Mouse (Mus musculus) MEL (cell line): ENCODE results near the gene Bcl6. TPM values are rescaled to one million over a fixed set of nuclear protein-coding genes. Genes with fewer than 3 reads are reported as not detected.

Experiments
- DNase-seq: peaks from one replicate; pipeline ENCODE4 v3.0.0; 2011; ENCODE audit warnings: low read depth, low spot score
- H3K27ac ChIP-seq: 2 replicates; pipeline ENCODE4 v1.5.1; 2012; ENCODE audit warnings: low read depth, mild to moderate bottlenecking, control low read depth, low read length, moderate library complexity; ENCODE audit not compliant: control insufficient read depth
- H3K27me3 ChIP-seq, 2 experiments: fragments of 150-350 bp in 1 of 2; sonication (generic) in 1 of 2; 2 replicates each; pipeline ENCODE4 v1.6.1; 2012; ENCODE audit warnings: low read length in 2 of 2, mild to moderate bottlenecking in 2 of 2, improper control_type of control experiment in 1 of 2, moderate library complexity in 1 of 2; ENCODE audit not compliant: insufficient read depth in 2 of 2, control insufficient read depth in 1 of 2
- H3K36me3 ChIP-seq, 2 experiments: 2 replicates each; pipeline ENCODE4 v1.6.1; 2012 to 2014; ENCODE audit warnings: low read length in 2 of 2, improper control_type of control experiment in 1 of 2, inconsistent platforms in 1 of 2, mild to moderate bottlenecking in 1 of 2; ENCODE audit not compliant: insufficient read depth in 2 of 2, control insufficient read depth in 1 of 2
- H3K4me1 ChIP-seq, 2 experiments: fragments of 150-350 bp in 1 of 2; sonication (generic) in 1 of 2; 2 replicates each; pipeline ENCODE4 v1.6.1; 2012; ENCODE audit warnings: low read length in 2 of 2, improper control_type of control experiment in 1 of 2, mild to moderate bottlenecking in 1 of 2; ENCODE audit not compliant: insufficient read depth in 2 of 2, control insufficient read depth in 1 of 2
- H3K4me3 ChIP-seq, 2 experiments: fragments of 150-350 bp in 1 of 2; sonication (generic) in 1 of 2; 2 replicates each; pipeline ENCODE4 v1.5.1; 2012; ENCODE audit warnings: low read depth in 2 of 2, low read length in 2 of 2, mild to moderate bottlenecking in 2 of 2, moderate library complexity in 2 of 2, control low read depth in 1 of 2, improper control_type of control experiment in 1 of 2; ENCODE audit not compliant: control insufficient read depth in 1 of 2, insufficient read depth in 1 of 2
- H3K79me2 ChIP-seq: 2 replicates; pipeline ENCODE4 v1.6.1; 2012; ENCODE audit warnings: mild to moderate bottlenecking, low read length, moderate library complexity; ENCODE audit not compliant: control insufficient read depth, poor library complexity, insufficient read depth
- H3K9ac ChIP-seq: 2 replicates; pipeline ENCODE4 v1.6.1; 2012; ENCODE audit warnings: low read depth, mild to moderate bottlenecking, control low read depth, low read length, moderate library complexity; ENCODE audit not compliant: control insufficient read depth, poor library complexity, severe bottlenecking
- H3K9me3 ChIP-seq: fragments of 150-350 bp; sonication (generic); replicated peaks from 2 replicates; pipeline ENCODE4 v1.6.1; 2012; ENCODE audit warnings: mild to moderate bottlenecking, low read length, improper control_type of control experiment, moderate library complexity; ENCODE audit not compliant: insufficient read depth
- BHLHE40 ChIP-seq: IDR thresholded peaks from 2 replicates; pipeline ENCODE4 v1.6.1; 2012; ENCODE audit warnings: low read depth, mild to moderate bottlenecking, inconsistent platforms, low read length, improper control_type of control experiment, borderline replicate concordance
- CHD2 ChIP-seq: IDR thresholded peaks from 2 replicates; pipeline ENCODE4 v1.6.1; 2011; ENCODE audit warnings: low read length, improper control_type of control experiment
- CTCF ChIP-seq, 3 experiments: IDR thresholded peaks in 2 of 3; conservative IDR thresholded peaks in 1 of 3; 2 replicates each; pipeline ENCODE4 v1.5.1; 2011 to 2012; ENCODE audit warnings: low read length in 3 of 3, low read depth in 2 of 3, mild to moderate bottlenecking in 2 of 3, improper control_type of control experiment in 1 of 3, inconsistent platforms in 1 of 3, mixed read lengths in 1 of 3, moderate library complexity in 1 of 3; ENCODE audit not compliant: control insufficient read depth in 1 of 3, insufficient read depth in 1 of 3, poor library complexity in 1 of 3, severe bottlenecking in 1 of 3
- E2F4 ChIP-seq: IDR thresholded peaks from 2 replicates; pipeline ENCODE4 v1.6.1; 2011; ENCODE audit warnings: low read depth, low read length, improper control_type of control experiment, borderline replicate concordance
- ELF1 ChIP-seq: IDR thresholded peaks from 2 replicates; pipeline ENCODE4 v1.6.1; 2014; ENCODE audit warnings: low read depth, mild to moderate bottlenecking, inconsistent platforms, low read length, improper control_type of control experiment, moderate library complexity
- EP300 ChIP-seq, 2 experiments: IDR thresholded peaks; 2 replicates each; pipeline ENCODE4 v1.6.1; 2011; ENCODE audit warnings: improper control_type of control experiment in 2 of 2, low read length in 2 of 2, low read depth in 1 of 2, mild to moderate bottlenecking in 1 of 2
- ETS1 ChIP-seq: IDR thresholded peaks from 2 replicates; pipeline ENCODE4 v1.6.1; 2012; ENCODE audit warnings: low read depth, mild to moderate bottlenecking, inconsistent platforms, low read length, improper control_type of control experiment, moderate library complexity
- GABPA ChIP-seq: IDR thresholded peaks from 2 replicates; pipeline ENCODE4 v1.6.1; 2012; ENCODE audit warnings: low read depth, mild to moderate bottlenecking, inconsistent platforms, low read length, improper control_type of control experiment, moderate library complexity
- GATA1 ChIP-seq: IDR thresholded peaks from 2 replicates; pipeline ENCODE4 v1.6.1; 2011; ENCODE audit warnings: low read depth, low read length, improper control_type of control experiment
- HCFC1 ChIP-seq: IDR thresholded peaks from 2 replicates; pipeline ENCODE4 v1.6.1; 2012; ENCODE audit warnings: low read depth, mild to moderate bottlenecking, inconsistent platforms, low read length, improper control_type of control experiment, moderate library complexity
- JUND ChIP-seq: IDR thresholded peaks from 2 replicates; pipeline ENCODE4 v1.6.1; 2011; ENCODE audit warnings: low read depth, mild to moderate bottlenecking, improper control_type of control experiment, low read length
- KAT2A ChIP-seq: conservative IDR thresholded peaks from 2 replicates; pipeline ENCODE4 v1.6.1; 2012; ENCODE audit warnings: low read depth, low read length, improper control_type of control experiment, inconsistent platforms
- MAX ChIP-seq: IDR thresholded peaks from 2 replicates; pipeline ENCODE4 v1.6.1; 2011; ENCODE audit warnings: low read length, improper control_type of control experiment
- MEF2A ChIP-seq: IDR thresholded peaks from 2 replicates; pipeline ENCODE4 v1.6.1; 2014; ENCODE audit warnings: low read depth, mild to moderate bottlenecking, inconsistent platforms, low read length, improper control_type of control experiment; ENCODE audit not compliant: poor library complexity, insufficient replicate concordance, severe bottlenecking; ENCODE audit errors: extremely low read depth
- MYB ChIP-seq: IDR thresholded peaks from 2 replicates; pipeline ENCODE4 v1.6.1; 2011; ENCODE audit warnings: mild to moderate bottlenecking, low read depth, low read length, improper control_type of control experiment
- MYC ChIP-seq: IDR thresholded peaks from 2 replicates; pipeline ENCODE4 v1.6.1; 2011; ENCODE audit warnings: low read depth, mild to moderate bottlenecking, low read length, improper control_type of control experiment, moderate library complexity
- NELFE ChIP-seq: IDR thresholded peaks from 2 replicates; pipeline ENCODE4 v1.6.1; 2011; ENCODE audit warnings: low read depth, low read length, improper control_type of control experiment
- POLR2AphosphoS5 ChIP-seq: IDR thresholded peaks from 2 replicates; pipeline ENCODE4 v1.6.1; 2012; ENCODE audit warnings: low read depth, borderline replicate concordance, mild to moderate bottlenecking, inconsistent platforms, low read length, moderate library complexity, mixed read lengths
- RCOR1 ChIP-seq: IDR thresholded peaks from 2 replicates; pipeline ENCODE4 v1.6.1; 2012; ENCODE audit warnings: low read depth, mild to moderate bottlenecking, inconsistent platforms, low read length, improper control_type of control experiment
- TAL1 ChIP-seq: IDR thresholded peaks from 2 replicates; pipeline ENCODE4 v1.6.1; 2012; ENCODE audit warnings: mild to moderate bottlenecking, inconsistent platforms, low read length, moderate library complexity, mixed read lengths
- UBTF ChIP-seq: IDR thresholded peaks from 2 replicates; pipeline ENCODE4 v1.6.1; 2012; ENCODE audit warnings: low read depth, mild to moderate bottlenecking, inconsistent platforms, low read length, improper control_type of control experiment, moderate library complexity, borderline replicate concordance; ENCODE audit not compliant: insufficient read depth
- ZC3H11A ChIP-seq: IDR thresholded peaks from 2 replicates; pipeline ENCODE4 v1.6.1; 2012; ENCODE audit warnings: low read depth, mild to moderate bottlenecking, inconsistent platforms, low read length, improper control_type of control experiment
- ZMIZ1 ChIP-seq: IDR thresholded peaks from 2 replicates; pipeline ENCODE4 v1.6.1; 2012; ENCODE audit warnings: low read depth, mild to moderate bottlenecking, inconsistent platforms, low read length, improper control_type of control experiment, moderate library complexity
- polyA plus RNA-seq, 2 experiments: library from polyadenylated mRNA; stranded (reverse) in 1 of 2; unstranded in 1 of 2; fragments of >175 nt in 1 of 2; fragments of >200 nt in 1 of 2; gene quantifications; 2 replicates each; pipeline versions ENCODE4 v1.2.1 to v1.2.4; 2012; ENCODE audit warnings: low replicate concordance in 2 of 2, low read depth in 1 of 2; ENCODE audit not compliant: insufficient read length in 2 of 2, insufficient read depth in 1 of 2, missing spikeins in 1 of 2
- total RNA-seq: library from RNA; depleted of rRNA; stranded (reverse); fragments of 300-350 nt; gene quantifications from 2 replicates; pipeline ENCODE4 v1.2.3, GENCODE M21; 2012

The Bcl6 gene
- total and polyA plus RNA-seq, 3 experiments = not detected

DNA sequence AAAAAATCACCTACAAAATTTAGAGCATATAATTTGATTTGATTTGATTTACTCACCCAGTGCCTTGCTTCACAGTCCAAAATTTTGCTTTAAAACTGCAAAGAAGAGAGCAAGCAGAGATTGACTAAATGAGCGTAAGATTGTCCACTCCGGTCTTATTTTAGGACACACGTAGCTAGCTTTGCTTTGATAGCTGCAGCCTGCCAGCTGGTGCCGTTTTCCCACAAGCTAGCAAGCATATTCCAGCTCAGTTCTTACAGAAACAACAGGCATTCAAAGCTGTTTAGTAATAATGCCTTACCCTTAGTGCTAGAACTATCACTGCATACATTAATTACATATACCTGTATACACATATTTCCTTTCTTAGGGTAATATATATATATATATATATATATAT, 10.2 kb downstream of the Bcl6 start:
- H3K36me3 ChIP-seq = no peaks in the 10 kb centered on the region
- no peaks in the 10 kb centered on the region for H3K4me1 ChIP-seq
- no peak for DNase-seq
- H3K9me3 ChIP-seq = no peaks in the 10 kb centered on the region
- no peak overlapping the region for H3K4me3 ChIP-seq
- H3K9ac ChIP-seq = no peak overlapping the region
- TF ChIP-seq TAL1 (no peak), CTCF (IDR thresholded peaks at IDR 0.05 in 2 of 3, conservative IDR thresholded peaks at IDR 0.05 in 1 of 3; ENCODE audit: control insufficient read depth in 1 of 3, insufficient read depth in 1 of 3, low read depth in 2 of 3, low read length in 3 of 3, poor library complexity in 1 of 3, severe bottlenecking in 1 of 3) (no peak), UBTF (no peak), ZC3H11A (no peak), GABPA (no peak), BHLHE40 (no peak), NELFE (no peak), EP300 (IDR thresholded peaks at IDR 0.05; ENCODE audit: low read depth in 1 of 2, low read length in 2 of 2) (no peak), JUND (no peak)
- no peaks in the 10 kb centered on the region for H3K79me2 ChIP-seq
- H3K27ac ChIP-seq = no peak overlapping the region
- H3K27me3 ChIP-seq = no peaks in the 10 kb centered on the region

DNA sequence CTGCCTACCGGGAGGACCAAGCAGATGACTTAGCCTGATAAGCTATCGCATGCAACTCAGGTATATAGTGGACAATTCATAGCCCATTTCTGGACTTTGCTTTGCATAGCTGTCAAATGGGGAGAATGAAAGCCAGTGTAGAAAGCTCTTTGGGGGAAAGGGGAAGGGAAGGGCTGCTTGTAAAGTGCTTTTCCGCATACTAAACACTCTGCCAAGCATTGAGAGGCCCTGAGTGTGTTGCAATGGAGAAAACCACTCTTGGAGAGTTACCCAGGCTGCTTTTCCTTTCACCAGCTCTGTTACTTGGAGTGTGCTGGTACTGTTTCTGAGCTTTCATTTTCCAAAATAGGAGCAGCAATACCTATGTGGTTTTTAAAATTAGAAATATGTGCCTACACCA, 10.9 kb downstream of the Bcl6 start:
- no peaks in the 10 kb centered on the region for H3K36me3 ChIP-seq
- DNase-seq = no peak
- no peaks in the 10 kb centered on the region for H3K9me3 ChIP-seq

More for the DNA sequence above, 10.9 kb downstream of the Bcl6 start:
- Histone ChIP-seq H3K27me3 (no peaks in the 10 kb centered on the region), H3K27ac (no peak overlapping the region), H3K9ac (no peak overlapping the region), H3K79me2 (no peaks in the 10 kb centered on the region), H3K4me1 (no peaks in the 10 kb centered on the region), H3K4me3 (no peak overlapping the region)
- no peak for TF ChIP-seq KAT2A
- no peak for TF ChIP-seq CTCF (IDR thresholded peaks at IDR 0.05 in 2 of 3, conservative IDR thresholded peaks at IDR 0.05 in 1 of 3; ENCODE audit: control insufficient read depth in 1 of 3, insufficient read depth in 1 of 3, low read depth in 2 of 3, low read length in 3 of 3, poor library complexity in 1 of 3, severe bottlenecking in 1 of 3)
- no peak for TF ChIP-seq POLR2AphosphoS5
- no peak for TF ChIP-seq E2F4
- no peak for TF ChIP-seq BHLHE40
- TF ChIP-seq MYC = no peak
- no peak for TF ChIP-seq ZC3H11A
- TF ChIP-seq MYB = no peak
- TF ChIP-seq GABPA = no peak
- TF ChIP-seq ETS1 = no peak
- TF ChIP-seq ZMIZ1 = no peak
- TF ChIP-seq CHD2 = no peak
- TF ChIP-seq RCOR1 = no peak
- TF ChIP-seq MAX = no peak
- no peak for TF ChIP-seq ELF1
- no peak for TF ChIP-seq HCFC1
- TF ChIP-seq GATA1 = no peak
- no peak for TF ChIP-seq MEF2A
- TF ChIP-seq EP300 (IDR thresholded peaks at IDR 0.05; ENCODE audit: low read depth in 1 of 2, low read length in 2 of 2) = no peak
